Mouse (Mus musculus): Measurements from ENCODE around the gene Odf3l1.
A peak's percentile ranks its signal among the peaks of the same experiment; 100 is the strongest.

The Odf3l1 gene

GRCm38 (mm10) chr9:56841864-56842263 lies 22.6 kb downstream of the Odf3l1 start:
- DNase-seq = no peak

- no peak for DNase-seq
Measured at GRCm38 (mm10) chr9:56840721-56841120, 23.8 kb downstream of the Odf3l1 start.

GRCm38 (mm10) chr9:56835152-56835551 lies 29.3 kb downstream of the Odf3l1 start:
- no peak for DNase-seq

- peak; percentile 26 for DNase-seq
Measured at GRCm38 (mm10) chr9:56832900-56833299, 31.6 kb downstream of the Odf3l1 start.

- no peak for DNase-seq
Measured at GRCm38 (mm10) chr9:56831904-56832303, 32.6 kb downstream of the Odf3l1 start.

- peak; percentile 44 for DNase-seq
Measured at GRCm38 (mm10) chr9:56830162-56830561, 34.3 kb downstream of the Odf3l1 start.

- DNase-seq = no peak
Measured at GRCm38 (mm10) chr9:56828841-56829240, 35.6 kb downstream of the Odf3l1 start.

- DNase-seq = no peak
Measured at GRCm38 (mm10) chr9:56828146-56828545, 36.3 kb downstream of the Odf3l1 start.

GRCm38 (mm10) chr9:56825476-56826213 lies 38.8 kb downstream of the Odf3l1 start:
- peak; percentile 22 for DNase-seq

GRCm38 (mm10) chr9:56824900-56825299 lies 39.6 kb downstream of the Odf3l1 start:
- DNase-seq = peak; percentile 35

GRCm38 (mm10) chr9:56810916-56811315 lies 53.6 kb downstream of the Odf3l1 start:
- no peak for DNase-seq

GRCm38 (mm10) chr9:56807990-56808389 lies 56.5 kb downstream of the Odf3l1 start:
- DNase-seq = no peak

- DNase-seq = no peak
Measured at GRCm38 (mm10) chr9:56803146-56803545, 61.3 kb downstream of the Odf3l1 start.
